Mouse (Mus musculus) kidney, postnatal 10 days (tissue): Measurements from ENCODE around the gene Taar7f.
"Not testable (repeated sequence)": the region's sequence is repeated elsewhere in the genome, so short reads cannot be mapped to it uniquely, and the experiment has no call there.

Experiments
- DNase-seq: peaks from one replicate; pipeline ENCODE4 v3.0.0; 2021; ENCODE audit warnings: mixed read lengths

Gene Taar7f

DNA sequence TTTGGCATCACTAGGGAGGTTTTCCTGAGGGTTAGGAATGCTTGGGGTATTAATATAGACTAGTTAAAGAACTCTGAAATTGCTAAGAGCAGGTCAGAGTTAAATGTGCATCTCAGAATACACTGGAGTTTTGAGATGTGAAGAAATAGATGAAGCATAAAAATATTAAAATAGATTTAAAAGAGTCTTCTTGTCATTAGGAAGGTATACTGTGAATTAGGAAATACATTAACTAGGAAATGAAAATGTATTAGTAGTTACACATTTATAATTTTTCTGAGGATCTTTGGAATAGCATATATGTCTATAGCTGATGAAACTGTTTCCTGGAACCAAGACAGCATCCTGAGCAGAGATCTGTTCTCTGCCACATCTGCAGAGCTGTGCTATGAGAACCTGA, at the start of gene Taar7f:
Gene Taar7f (plus strand): TSS at position 301 of the 400 bp plus-strand sequence.
- no peak for DNase-seq

DNA sequence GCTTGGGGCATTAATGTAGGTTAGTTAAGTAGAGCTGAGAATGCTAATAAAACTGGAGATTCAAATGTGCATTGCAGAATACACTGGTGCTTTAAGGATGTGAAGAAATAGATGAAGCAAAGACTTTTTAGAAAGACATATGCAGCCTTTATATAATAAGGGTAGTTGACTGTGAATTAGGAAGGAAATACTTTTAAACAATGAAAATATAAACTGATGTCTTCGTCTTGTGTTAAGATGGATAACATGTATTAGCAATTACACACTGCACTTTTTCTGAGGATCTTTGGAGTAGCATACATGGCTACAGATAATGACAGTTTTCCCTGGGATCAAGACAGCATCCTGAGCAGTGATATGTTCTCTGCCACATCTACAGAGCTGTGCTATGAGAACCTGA, 49.7 kb upstream of the Taar7f start, which contains the start of gene Taar7b:
Gene Taar7b (plus strand): TSS at position 301 of the 400 bp plus-strand sequence.
- DNase-seq, result no peak

DNA sequence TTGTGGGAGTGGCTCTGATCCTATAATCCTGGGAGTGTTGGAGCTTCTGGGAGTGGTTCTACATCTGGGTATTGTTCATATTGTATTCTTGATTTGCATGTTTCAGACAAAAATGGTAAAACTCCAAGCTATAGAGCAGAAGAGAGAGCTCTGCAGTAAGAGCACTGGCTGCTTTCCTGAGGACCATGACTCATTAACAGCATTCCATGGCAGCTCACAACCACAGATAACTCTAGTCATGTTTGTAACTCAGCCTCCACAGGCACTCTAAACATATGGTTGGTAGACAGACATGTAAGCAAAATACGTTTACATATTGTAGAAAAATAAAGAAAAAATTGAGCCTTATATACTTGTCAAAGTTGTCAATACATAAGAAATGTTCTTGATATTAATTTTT, 42.9 kb upstream of the Taar7f start:
- DNase-seq, result no peak

DNA sequence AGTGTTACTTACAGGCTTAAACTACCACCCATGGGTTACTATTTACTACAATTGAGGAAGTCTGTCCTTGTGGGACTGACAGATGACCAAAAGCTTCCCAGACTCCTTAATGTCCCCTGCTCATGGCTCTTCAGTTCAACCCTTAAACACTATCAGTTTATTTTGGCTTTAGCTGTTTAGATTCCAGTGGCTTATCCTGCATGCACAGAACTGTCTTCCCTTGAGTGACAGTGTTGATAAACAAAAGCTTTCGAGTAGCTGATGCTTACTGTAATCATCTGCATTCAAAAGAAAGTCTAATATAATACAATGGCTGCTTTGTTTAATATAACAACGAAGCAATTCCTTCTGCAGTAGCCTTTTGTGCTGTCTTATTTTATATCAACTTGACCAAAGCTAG, 42.3 kb upstream of the Taar7f start:
- DNase-seq, result no peak

DNA sequence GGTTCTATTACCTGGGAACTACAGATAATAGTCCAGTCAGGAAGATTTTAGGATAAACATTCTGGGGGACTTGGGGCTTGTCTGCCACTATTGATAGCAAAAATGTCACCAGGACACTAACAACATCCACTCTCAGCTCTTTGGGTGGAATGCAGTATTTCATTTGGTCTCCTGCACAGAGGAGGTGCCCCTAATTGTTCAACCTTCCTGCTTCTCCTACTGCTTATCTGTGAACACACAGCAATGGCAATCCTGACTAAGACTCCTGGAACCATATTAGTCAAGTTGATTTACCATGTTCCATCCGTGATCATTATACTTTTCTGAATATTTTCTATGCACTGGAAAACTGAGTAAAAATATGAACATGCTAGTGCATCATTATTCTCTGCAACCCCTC, 41.2 kb upstream of the Taar7f start:
- no peak for DNase-seq

DNA sequence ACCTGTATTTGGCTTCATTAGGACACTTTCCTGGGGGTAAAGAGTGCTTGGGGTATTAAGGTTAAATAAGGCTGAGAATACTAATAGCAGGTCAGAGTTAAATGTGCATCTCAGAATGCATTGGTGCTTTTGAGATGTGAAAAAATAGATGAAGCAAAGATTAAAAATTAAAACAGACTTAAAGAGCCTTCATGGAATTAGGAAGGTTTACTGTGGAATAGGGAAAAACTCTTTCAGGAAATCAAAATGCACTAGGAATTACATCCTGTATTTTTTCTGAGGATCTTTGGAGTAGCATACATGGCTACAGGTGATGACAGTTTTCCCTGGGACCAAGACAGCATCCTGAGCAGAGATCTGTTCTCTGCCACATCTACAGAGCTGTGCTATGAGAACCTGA, 22.4 kb upstream of the Taar7f start, which contains the start of gene Taar7d:
Gene Taar7d (plus strand): TSS at position 301 of the 400 bp plus-strand sequence.
- no peak for DNase-seq

DNA sequence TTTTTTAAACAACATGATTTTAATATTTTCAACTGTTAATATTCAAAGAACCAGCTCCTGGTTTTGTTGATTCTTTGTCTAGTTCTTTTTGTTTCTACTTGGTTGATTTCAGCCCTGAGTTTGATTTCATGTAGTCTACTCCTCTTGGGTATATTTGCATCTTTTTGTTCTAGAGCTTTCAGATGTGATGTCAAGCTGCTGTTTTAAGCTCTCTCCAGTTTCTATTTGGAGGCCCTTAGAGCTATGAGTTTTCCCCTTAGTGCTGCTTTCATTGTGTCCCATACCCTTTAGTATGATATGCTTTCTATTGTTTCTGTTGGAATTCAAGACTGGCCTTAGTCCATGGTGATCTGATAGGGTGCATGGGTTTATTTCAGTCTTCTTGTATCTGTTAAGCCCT, 18.0 kb upstream of the Taar7f start:
- no peak for DNase-seq

DNA sequence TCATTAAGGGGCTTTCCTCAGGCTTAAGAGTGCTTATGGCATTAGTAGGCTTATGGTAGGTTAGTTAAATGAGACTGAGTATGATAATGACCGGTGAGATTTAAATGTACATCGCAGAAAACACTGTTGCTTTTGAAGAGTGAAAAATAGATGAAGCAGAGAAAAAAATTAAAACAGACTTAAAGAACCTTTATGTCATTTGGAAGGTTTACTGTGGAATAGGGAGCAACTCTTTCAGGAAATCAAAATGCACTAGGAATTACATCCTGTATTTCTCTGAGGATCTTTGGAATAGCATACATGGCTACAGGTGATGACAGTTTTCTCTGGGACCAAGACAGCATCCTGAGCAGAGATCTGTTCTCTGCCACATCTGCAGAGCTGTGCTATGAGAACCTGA, 12.0 kb upstream of the Taar7f start, which contains the start of gene Taar7e:
Gene Taar7e (plus strand): TSS at position 301 of the 400 bp plus-strand sequence.
- DNase-seq, result no peak

DNA sequence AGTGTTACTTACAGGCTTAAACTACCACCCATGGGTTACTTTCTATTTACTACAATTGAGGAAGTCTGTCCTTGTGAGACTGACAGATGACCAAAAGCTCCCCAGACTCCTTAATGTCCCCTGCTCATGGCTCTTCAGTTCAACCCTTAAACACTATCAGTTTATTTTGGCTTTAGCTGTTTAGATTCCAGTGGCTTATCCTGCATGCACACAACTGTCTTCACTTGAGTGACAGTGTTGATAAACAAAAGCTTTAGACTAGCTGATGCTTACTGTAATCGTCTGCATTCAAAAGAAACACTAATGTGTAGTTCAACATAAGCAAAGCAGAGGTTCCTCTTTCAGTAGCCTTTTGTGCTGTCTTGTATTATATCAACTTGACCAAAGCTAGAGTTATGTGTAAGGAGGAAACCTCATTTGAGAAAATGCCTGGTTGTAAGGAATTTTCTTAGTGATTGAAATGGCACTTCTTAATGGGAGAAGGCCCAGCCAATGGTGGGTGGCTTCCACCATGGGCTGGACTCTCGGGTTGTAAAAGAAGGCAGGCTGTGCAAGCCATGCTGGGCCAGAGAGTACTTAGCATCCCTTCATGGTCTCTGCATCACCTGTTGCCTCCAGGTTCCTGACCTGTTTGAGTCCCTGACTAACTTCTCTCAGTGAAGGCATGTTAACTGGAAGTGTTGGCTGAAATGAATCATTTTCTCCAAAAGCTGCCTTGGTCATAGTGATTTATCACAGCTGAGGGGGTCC, 9.0 kb upstream of the Taar7f start:
- DNase-seq, result no peak

DNA sequence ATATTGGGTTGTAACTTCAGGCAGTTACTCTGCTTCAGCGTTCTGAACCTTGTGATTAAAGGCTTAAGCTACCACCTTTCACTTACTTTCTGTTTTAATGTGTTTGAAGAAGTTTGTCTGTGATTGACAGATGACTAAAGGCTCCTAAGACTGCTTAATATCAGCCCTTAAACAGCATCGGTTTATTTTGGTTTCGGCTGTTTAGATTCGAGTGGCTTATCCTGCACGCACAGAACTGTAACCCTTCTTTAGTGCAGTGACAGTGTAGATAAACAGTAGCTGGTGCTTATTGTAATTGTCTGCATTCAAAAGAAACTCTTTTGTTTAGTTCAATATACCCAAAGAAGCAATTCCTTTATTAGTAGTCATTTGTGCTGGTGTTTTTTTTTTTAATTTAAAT, 2.7 kb downstream of the Taar7f start:
- no peak for DNase-seq

DNA sequence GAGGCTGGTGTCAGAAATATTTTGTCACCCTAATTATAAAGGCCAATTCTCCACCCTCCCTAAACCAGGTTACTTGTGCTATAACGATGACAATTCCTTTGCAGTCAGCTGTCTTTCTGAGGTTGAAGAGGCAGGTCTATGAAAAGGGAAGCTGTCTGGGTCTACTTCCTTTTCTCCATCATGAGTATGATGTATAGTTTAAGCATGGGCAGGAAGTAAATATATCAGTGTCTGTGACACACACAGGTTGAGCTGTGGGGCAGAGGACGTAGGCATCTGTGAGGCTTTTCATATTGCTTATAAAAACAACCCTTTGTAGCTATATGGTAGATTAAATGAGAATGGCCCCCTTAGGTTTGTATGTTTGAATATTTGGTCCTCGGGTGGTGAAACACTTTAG, 9.7 kb downstream of the Taar7f start:
- no peak for DNase-seq

DNA sequence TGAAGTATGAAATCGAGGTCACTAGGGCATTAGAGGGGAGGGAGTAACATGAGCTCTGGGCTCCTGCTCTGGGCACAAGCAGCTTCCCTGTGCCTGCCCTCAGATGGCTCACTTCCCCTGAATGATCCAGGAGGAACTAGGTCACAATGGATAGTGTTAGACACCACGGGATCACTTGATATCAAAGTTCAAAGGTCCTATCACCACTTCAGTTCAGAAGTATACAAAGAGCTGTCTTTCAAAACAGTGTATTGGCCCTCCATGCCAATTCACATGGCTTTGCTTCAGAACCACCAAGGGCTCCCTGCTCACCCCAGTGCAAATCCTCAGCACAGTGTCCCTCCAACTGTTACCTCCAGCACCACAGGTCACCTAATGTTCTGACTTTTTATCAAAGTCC, 25.4 kb downstream of the Taar7f start:
- not testable (repeated sequence) for DNase-seq

DNA sequence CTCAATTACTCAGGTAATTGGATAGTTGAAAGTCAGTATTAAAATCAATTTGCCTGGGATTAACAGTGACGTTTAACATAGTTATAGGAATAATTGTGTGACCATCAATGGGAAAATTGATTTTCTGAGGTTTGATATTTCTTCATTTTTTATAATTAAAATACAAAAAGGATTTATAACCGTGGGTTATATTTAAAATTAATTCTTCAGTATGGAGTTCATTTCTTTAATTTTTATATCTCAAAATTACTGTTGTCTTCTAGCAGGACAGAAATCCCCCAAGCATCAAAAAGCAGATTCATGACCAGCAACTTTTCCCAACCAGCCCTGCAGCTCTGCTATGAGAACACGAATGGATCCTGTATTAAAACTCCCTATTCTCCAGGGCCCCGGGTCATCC, 26.9 kb downstream of the Taar7f start, which contains the start of gene Taar8a:
Gene Taar8a (plus strand): TSS at position 301 of the 400 bp plus-strand sequence.
- not testable (repeated sequence) for DNase-seq

DNA sequence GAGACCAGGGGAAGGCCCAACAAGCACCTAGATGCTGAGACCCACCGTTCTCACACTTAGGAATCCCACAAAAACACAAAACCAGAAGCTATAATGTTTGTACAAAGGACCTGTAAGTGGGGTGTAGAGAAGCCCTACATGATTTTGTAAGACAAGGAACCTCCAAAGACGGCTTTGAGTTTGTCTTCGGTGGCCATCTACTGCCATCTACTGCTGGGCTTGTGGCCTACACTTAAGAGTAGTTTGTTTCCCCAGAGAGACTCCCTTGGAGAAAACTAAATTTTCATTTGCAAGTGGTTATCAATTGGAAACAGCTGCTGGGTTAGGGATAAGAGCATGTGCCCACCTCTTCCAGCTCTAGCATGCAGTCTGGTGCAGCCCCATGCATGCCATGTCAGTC, 30.9 kb downstream of the Taar7f start:
- DNase-seq, result peak; percentile 62

DNA sequence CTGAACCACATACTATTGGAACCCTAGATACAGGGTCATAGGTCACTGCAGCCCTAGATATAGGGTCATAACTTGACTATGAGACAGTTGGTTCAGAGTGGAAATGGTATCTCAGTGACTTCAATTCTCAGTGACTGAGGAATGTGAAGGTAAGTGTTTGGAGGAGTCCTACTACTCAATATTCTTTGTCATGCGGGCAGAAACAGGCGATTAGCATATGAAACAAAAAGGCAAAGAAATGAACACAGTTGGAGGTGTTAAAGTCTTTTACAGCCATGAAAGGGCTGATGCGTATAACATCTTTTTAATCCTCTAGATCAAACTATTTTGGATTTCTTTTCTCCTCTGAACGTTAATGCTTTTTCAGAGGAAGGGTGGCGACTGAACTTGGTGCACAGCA, 36.6 kb downstream of the Taar7f start:
- DNase-seq, result no peak

DNA sequence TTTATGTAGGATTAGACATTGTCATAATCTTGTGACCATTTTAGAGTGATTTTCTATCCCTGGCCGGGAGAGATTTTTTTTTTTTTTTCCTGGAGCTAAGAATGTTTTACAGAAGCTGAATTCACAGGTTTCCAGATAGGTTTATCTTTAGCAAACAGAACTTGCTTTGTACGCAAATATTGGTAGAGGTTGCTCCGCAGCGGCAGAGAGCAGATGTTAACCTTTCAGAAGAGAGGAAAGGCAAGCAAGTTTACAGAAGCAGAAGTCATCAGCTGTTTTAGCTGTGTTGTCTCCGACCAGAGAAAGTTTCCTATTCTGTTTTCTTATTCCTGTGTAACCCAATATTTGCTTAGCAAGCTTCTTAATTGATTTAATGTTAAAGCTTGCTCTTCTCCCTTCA, 37.2 kb downstream of the Taar7f start:
- DNase-seq, result no peak

DNA sequence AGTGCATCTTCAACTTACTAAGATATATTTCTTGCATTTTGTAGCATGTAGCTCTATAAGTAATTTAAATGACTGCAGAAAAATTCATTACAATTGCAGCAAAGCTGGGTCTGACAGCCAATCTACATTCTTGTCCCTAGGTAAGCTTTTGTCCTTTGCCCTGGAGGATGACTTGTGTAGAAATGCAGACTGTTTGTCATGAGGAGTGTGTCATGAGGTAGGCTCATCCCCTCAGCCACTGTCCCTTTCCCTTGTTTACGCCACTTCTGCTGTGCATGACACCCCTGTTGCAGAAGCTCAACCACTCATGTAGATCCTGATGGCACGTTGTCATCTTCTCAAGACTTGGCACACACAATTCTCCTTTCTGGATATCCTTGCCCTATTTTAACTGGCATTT, 37.9 kb downstream of the Taar7f start:
- DNase-seq, result no peak

DNA sequence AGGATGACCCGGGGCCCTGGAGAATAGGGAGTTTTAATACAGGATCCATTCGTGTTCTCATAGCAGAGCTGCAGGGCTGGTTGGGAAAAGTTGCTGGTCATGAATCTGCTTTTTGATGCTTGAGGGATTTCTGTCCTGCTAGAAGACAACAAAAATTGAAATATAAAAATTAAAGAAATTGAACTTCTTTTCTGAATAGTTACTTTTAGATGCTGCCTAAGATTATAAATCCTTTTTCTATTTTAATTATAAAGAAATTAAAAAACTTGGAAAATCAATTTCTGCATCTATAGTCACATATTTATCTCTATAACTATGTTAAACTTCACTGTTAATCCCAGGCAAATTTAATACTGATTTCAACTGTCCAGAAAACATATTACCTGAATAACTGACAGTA, 42.9 kb downstream of the Taar7f start, which contains the start of gene Taar8b:
Gene Taar8b (minus strand): TSS at position 101 of the 400 bp plus-strand sequence.
- DNase-seq, result no peak

DNA sequence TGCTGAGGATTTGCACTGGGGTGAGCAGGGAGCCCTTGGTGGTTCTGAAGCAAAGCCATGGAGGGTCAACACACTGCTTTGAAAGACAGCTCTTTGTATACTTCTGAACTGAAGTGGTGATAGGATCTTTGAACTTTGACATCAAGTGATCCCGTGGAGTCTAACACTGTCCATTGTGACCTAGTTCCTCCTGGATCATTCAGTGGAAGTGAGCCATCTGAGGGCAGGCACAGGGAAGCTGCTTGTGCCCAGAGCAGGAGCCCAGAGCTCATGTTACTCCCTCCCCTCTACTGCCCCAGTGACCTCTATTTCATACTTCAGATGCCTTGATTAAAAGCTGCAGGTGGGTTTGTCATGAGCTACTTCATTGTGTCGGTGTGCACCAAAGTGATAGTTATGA, 47.7 kb downstream of the Taar7f start:
- DNase-seq, result not testable (repeated sequence)
